Mouse (Mus musculus): Measurements from ENCODE around the gene Gsdme.
A peak's percentile ranks its signal among the peaks of the same experiment; 100 is the strongest.

Gene Gsdme

DNA sequence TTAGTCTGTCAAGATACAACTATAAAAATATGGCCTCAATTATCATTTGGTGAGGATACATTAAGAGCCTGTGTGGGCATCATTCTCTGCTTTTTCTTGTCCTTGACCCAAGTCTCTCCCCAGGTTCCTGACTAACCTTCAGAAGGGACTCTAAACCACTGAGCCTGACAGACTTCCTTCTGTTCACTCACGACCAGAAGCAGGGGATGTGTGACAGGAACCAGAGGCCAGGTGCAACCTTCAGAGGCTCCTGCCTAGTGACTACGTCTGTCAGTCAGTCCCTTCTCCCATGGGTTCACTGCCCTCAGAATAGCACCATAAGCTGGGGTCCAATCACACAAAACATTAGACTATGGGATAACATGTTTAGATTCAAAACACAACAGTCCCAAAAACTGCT is 16.3 kb downstream of the Gsdme start:
- no peak for DNase-seq (ENCODE audit: low read depth, low spot score)

DNA sequence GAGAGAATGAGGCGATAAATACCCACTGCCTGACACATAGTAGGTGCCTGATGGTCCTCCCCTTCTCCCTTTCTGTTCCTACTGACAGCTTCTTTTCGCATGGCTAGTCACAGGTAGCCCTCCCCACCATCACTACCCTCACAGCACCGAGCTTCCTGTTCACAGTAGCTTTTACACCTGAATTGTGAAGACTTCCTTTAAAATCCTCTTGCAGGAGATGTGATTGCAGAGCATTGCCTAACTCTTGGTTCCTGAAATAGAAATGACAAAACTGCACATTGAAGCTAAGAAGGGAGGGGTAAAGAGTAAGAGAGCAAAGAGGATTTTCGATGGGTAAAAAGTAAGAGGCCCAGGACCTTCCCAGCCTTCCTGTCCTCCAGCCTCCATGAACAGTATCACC is 18.7 kb downstream of the Gsdme start:
- DNase-seq (ENCODE audit: low read depth, low spot score) = no peak

DNA sequence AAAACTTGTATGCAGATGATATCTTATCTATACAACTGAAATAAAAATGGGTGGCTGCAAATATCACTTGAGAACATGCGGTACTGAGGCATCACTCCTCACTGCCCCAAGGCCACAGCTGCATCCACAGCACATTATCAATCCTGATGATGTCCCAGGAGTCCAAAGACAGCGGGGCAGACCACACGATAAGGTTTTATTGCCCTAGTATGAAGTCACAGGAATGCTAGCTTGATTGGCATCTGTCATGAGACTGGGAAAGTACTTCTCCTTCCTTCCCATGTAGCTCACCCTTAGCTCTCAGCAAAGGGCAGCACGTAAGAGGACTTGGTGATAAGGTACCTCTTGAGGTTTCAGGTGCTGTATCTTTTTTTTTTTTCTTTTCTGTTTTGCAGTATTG is 19.5 kb downstream of the Gsdme start:
- no peak for DNase-seq (ENCODE audit: low read depth, low spot score)

DNA sequence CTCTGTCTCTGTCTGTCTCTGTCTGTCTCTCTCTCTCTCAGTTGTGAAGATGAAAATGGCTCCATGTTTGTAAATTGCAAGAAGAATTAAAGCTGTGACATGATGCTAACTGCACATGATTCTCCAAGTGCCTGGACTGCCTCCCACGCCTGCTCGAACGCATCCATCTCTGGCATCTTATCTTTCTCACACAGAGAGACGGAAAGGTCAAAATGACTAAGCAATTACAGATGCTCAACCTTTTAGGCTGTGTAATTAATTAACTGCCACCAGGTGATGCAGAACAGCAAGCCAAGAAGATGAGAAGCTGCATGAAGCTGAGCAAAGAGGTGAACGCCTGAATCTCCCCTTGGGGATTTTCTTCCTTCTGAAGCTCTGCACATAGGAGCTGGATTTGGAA is 23.2 kb downstream of the Gsdme start:
- no peak for DNase-seq (ENCODE audit: low read depth, low spot score)

DNA sequence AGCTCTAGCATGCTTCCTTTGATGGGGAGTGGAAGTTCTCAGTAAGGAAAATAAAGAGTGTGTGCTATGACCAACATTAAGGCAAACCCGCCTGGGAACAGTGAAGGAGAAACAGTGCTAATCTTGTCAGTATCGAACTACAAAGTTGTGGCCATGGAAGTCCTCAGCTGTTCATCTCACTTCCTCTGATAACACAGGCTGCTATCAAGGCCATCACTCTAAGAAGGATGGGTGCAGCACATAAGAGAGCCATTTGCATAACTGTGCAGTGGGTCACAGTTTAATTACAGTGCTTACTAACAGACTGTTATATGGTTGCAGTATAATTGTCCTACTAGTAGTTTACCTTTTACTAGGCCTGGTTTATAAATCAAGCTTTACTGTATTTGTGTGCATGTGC is 23.8 kb downstream of the Gsdme start:
- peak; percentile 9 for DNase-seq (ENCODE audit: low read depth, low spot score)

DNA sequence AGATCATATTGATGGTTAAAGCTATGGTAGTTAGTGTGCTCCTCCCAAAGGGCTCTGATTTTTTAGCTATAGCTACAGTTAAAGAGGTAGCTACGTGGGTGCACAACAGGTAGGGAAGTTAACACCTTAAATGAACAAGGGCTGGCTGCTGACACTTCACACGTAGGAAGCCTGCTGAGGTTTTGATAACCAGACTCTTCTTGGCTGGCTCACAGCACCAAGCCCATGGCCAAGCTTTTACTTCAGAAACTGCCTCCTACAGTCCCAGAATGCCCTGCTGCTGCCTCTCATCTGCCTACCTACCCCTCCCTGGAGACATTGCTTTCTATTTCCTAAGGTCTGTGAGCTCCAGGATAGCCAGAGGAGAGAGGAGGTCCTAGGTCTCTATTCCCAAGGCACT is 25.7 kb downstream of the Gsdme start:
- DNase-seq (ENCODE audit: low read depth, low spot score) = no peak

DNA sequence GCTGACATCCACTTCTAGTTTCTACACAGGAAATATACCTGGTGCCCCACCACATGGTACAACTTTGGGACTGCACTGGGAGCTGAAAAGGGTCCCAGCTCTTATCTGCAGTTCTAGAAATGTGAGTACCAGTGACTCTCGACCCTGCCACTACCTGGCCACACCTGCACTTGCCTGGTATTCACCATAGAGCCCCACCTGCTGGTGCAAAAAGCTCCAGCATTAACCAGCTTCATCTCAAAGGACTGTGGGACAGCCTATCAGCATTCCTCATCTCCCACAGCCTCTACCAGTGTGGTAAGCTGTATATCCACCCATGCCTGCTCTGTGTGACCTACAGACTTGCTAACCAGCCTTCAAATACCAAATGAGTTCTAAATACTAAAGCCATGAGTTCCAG is 30.7 kb downstream of the Gsdme start:
- peak; percentile 11 for DNase-seq (ENCODE audit: low read depth, low spot score)

DNA sequence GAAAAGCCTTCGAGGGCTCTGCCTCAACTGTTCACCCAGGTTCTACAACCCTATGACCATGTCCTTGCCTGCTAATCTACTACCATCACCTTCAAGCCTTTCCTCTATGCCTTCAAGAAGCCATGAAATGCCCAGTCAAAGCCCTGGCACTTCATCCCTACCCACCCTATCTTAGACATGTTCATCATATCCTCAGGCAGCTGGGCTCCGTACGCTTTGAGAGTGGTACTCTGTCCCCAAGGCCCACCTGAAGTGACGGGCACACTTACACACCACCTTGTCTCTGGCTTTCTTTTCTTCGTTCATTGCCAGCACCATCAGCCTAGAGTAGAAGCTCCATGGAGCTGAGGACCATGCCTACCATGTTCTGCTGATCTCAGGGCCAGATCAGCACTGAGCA is 32.4 kb downstream of the Gsdme start:
- no peak for DNase-seq (ENCODE audit: low read depth, low spot score)

DNA sequence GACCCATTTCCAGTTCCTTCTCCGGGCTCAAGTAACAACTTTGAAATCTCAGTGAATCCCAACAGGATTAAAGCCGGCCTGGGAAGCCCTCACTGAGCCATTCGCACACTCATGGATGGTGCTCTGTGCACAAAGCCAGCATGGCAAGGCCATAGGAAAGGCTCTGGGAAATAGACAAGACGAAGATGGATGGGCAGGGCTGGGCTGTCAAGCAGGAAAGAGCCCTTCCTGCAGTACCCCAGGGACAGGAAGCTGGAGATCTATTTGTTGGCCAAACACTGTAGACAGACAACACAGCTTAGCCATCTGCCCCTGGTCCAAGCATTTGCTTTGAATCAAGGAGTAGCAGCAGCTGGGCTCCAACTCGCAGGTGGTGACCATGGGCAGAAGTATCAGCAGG is 35.5 kb downstream of the Gsdme start:
- DNase-seq (ENCODE audit: low read depth, low spot score) = no peak

DNA sequence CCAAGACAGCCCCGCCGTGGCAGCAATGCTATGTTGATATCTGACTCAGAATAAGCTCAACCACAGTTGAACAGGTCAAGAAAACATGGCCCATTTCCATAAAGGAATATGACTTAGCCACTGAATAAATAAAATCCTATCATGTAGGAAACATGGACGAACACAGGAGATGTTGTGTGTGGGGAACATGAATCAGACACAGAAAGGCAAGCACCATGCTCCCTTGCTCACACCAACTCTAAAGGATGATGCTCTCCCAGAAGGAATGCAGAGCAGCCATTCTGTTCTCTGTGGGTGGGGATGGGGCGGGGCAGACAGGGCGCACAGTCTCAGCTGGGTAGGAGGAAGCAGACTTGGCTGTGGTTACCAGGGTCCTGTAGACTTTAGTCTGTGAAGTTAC is 38.4 kb downstream of the Gsdme start:
- peak; percentile 40 for DNase-seq (ENCODE audit: low read depth, low spot score)

DNA sequence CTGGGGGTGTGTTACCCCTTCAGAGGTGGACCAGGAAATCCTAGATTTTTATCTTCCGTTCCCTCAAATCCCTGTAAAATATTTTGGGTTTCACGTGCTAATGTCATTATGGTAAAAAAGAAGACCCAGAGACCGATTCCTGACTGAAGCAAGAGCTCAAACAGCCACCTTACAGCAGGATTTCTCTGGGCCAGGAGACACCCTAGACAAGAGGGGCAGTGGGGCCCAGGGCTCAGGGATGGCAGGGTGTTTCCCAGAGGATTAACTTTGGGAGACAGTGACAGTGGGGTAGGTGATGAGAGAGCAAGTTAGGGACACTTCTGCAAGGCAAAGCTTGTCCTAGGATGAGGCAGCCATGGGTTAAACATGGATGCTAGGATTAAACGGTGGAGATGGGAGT is 40.1 kb downstream of the Gsdme start:
- DNase-seq (ENCODE audit: low read depth, low spot score) = no peak

DNA sequence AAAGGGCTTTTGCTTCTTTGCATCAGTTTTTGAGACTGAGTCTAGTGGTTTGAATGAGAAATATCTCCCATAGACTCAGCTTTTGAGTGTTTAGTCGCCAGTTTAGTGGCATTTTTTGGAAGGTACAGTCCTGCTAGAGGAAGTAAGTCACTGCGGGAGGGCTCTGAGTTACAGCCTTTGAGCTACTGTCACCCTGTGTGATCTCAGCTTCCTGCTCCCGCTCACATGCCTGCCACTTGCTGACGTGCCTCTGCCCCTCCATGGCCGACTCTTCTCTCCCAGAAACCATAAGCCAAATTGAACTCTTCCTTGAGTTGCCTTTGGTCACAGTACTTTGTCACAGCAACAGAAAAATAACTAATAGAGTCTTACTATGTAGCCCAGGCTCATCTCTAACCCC is 40.7 kb downstream of the Gsdme start:
- no peak for DNase-seq (ENCODE audit: low read depth, low spot score)

DNA sequence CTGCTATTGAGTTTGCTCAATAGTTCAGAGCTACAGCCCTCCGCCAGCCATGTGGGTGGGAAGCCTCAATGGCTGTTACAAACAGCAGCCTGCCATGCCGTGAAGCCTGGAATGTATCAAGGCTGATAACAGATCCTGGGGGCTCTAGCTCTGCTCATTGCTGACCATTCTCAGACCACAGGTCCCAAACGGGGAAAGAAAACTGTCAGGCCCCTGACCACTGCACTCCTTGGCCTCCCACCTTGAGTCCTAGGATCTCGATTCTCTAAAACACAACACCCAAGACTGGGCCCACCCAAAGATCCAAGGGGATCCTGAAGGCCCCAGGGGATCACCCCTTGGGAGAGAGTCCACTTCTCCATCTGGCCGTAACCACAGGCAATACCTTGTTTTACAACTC is 41.3 kb downstream of the Gsdme start:
- DNase-seq (ENCODE audit: low read depth, low spot score) = no peak

DNA sequence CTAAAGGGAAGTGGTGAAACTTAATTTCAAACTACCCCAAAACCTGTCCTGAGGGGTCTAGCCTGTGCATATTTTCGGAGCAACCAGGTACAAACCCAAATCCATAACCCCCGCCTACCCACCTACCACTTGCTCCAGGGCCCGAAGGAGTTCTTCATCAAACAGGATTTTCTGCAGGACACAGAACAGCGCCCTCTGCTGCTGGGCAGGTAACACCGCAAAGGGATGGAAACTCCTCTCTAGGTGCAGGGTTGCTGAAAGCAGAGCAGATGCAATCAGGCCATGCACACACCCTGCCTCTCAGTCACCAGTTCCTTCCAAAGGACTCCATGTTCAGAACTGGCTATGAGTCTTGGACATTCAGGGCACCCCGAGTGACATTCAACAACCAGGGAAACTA is 42.8 kb downstream of the Gsdme start:
- DNase-seq (ENCODE audit: low read depth, low spot score) = peak; percentile 54

DNA sequence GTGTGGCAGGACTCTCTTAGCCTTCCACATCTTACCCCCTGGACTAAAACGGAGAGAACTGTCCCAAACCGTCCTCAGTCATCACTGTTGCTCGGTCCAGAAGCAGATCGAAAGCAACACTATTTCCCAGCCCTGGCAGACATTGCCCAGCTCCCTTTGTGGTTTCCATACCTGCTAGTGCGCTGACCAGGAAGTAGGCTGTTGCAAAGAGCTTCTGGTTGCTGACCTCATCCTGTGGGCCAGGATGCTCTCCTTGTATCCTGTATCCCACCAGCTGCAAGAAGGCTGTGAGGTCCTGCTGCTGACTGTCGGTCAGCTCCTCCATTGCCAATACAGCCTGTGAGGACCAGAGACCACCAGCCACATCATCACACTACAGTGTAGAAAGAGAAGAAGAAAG is 44.6 kb downstream of the Gsdme start:
- no peak for DNase-seq (ENCODE audit: low read depth, low spot score)

DNA sequence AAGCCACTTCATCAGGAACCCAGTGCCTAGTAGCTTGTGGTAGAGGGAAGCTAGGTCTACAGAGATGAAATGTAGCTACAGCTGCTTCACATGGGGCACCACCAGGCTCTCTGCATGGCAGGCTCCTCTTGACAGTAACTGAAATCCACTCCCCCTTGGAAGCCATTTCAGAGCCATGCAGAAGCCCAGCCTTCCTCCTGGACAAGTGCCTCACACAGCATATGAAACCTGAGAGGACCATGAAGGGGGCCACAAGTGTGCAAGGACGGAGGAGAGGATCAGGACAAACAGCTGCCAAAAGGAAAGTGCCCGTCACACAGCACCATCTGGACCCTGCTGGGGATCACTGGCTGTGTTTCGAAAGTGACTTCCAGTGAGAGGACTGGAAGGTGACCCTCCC is 45.0 kb downstream of the Gsdme start:
- no peak for DNase-seq (ENCODE audit: low read depth, low spot score)

DNA sequence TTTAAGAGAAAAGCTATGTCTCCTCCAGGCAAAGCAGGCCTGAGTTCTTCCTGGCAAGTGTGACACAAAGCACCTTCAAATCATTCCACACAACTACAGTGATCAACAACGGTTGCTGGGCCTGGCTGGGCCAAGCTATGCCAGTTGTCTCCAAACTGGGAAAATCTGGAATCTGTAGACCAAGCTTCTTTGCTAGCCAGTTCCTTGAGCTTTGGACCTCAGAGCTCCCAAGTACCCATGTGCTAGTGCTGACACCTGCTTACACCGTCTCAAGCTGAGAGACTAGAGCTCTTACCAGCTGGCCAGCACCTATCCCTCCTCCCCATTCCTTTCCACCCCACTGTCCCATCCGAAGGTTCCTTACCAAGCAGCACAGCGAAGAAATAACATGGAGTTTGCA is 47.7 kb downstream of the Gsdme start:
- no peak for DNase-seq (ENCODE audit: low read depth, low spot score)

DNA sequence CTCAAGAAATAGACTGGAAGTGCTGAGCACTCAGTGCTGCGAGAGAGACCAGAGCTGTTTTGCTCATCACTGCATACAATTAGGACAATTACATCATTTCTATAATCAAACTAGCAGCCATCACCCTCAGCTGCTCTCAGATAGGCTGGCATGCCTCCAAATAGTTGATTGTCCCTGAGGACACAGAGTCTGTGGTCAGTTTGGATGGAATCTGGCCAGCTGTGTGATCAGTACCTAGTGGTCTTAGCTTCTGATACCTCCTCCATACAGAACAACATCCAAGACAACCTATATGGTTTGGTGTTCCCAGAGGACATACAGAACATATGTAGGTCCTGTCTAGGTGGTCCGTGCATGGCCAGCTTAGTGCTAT is 48.3 kb downstream of the Gsdme start:
- no peak for DNase-seq (ENCODE audit: low read depth, low spot score)

DNA sequence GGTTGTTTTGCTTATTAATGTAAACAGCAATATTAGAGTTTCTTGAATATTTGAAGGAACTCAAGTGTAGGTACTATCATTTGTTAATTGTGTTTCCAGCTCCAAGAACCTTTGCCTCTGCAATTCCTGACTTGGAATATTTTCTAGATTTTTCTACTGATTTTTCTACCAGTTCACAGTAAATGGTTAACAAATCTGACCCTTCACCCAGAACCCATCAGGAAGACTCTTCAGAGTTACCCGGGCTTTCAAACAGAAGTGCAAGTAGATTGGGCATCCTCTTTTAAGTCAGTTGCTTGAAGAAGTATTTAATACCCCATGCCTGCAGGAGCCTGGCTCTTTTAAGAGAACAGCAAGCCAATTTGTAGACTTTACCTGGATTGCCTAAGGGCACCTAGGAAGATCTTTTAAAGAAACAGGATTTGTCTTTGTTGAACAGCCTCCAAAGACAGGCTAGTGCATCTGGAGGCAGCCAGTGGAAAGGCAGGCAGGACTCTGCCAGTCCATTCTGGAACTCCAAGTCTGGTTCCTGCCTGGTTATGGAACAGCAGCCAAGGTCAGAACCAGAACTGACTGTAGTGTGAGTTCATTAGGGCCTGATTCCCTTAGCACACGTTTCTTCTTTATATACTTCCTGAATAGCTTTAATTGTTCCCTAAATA is 48.8 kb downstream of the Gsdme start:
- peak; percentile 20 for DNase-seq (ENCODE audit: low read depth, low spot score)

DNA sequence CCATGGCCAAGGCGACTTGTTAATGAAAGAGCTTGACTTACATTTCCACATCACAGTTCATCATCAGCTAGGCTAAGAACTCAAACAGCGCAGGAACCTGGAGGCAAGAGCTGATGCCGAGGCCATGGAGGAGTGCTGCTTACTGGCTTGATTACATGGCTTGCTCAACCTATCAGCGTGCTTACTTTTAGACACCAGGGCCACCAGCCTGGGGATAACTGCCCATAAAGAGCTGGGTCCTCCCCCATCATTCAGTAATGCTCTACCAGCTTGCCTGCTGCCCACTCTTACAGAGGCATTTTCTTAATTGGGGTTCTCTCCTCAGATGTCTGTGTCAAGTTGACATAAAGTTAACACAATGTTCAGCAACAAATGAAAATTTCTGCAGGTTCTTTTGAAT is 58.6 kb downstream of the Gsdme start:
- no peak for DNase-seq (ENCODE audit: low read depth, low spot score)

DNA sequence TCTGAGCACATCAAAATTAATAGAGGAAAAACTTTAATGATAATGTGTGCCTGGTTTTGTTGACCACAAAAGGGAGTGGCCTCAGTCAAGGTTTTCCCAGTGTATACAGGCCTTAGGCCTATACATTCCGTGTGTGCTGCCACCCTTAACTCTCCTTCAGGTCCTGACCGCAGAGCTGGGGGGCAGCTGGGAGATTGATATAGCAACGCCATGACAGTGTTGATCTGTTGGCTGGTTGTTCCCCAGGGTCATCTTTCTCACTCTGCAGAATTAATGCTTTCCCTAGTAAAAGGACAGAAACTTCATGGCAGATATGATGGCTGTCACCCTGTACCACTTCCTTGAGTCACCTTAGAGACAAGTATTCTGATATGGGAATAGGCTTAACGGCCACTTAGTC is 59.3 kb downstream of the Gsdme start:
- DNase-seq (ENCODE audit: low read depth, low spot score) = no peak

DNA sequence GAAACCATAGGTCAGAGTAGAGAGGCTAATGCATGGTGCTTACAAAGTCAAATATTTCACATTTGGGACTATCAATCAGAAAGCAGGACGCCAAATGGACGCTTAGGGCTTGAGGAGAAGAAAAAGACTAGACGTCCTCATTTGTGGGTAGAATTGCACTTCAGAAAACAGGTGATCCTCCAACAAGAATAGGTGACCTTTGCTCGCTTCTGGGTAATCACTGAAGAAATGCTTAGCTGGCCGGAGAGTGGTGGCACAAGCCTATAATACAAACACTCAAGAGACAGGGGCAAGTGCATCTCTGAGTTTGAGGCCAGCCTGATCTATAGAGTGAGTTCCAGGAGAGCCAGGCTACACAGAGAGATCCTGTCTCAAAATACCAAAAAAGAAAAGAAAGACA is 69.8 kb downstream of the Gsdme start:
- DNase-seq (ENCODE audit: low read depth, low spot score) = no peak

DNA sequence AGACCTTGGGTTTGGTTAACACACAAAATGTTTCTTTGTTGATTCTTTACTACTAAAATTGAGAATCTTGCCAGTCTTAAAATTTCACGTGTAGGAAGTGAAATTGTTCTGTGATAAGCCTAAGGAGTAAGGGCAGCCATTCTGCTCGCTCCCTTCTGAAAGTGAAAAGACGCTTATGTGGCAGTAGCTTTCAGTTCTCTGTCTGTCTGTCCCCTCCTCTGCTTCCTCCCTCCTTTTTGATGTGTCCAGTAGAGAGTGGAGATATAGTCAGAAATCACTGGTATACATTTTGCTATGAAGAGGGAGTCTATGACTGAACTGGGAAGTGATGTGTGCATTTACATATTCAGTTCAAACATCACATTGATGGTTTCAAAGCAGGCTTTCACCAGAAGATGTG is 70.8 kb downstream of the Gsdme start:
- no peak for DNase-seq (ENCODE audit: low read depth, low spot score)

DNA sequence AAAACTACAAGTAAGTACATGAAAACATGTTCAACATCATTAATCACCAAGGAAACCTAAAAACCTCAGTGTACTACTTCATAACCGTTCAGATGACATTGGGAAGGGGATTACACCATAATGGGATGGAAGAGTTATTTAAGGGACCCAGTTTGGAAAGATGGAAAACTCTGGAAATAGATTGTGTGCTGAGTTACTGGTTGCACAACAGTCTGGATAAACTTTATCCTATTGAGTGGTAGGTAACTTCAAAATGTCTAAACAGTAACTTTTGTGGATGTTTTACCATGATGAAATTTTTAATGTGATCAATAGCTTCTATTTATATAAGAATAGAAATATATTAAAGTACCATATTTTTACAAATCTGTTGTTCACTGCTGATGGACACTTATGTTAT is 71.5 kb downstream of the Gsdme start:
- DNase-seq (ENCODE audit: low read depth, low spot score) = no peak

DNA sequence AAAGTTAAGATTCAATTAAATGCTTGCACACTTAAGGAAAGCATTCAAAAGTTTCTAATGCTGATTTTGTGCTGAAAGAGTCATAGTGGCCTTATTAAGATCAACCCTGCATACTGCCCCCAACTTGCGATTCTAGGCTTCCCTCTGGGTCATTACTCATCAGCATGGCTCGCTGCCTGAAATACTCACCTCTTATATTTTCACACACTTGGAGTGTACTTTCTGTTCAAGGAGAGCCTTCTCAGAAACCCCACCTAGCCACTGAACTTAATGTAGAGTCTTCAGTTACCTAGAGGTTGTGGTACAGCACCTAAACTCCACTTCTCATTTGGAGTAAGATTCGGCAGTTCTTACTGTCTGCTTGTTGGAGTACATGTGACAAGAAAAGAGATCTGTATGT is 72.1 kb downstream of the Gsdme start:
- DNase-seq (ENCODE audit: low read depth, low spot score) = no peak

Data from ZHBTc4 (cell line).